Mouse (Mus musculus) bone marrow, adult 2 months (tissue): ENCODE results near the gene Tcf20.

Source experiments
- CTCF ChIP-seq: fragments of 200-500 bp; IDR thresholded peaks from 2 replicates; pipeline ENCODE4 v1.5.1; 2011; ENCODE audit warnings: low read length, control low read depth; ENCODE audit not compliant: control insufficient read depth, insufficient read depth
- POLR2A ChIP-seq: fragments of 200-500 bp; IDR thresholded peaks from 2 replicates; pipeline ENCODE4 v1.6.1; 2011; ENCODE audit warnings: low read depth, mild to moderate bottlenecking, control low read depth, low read length, borderline replicate concordance; ENCODE audit not compliant: control insufficient read depth

- TF ChIP-seq CTCF = no peak
- TF ChIP-seq POLR2A = no peak
Observed at GRCm38 (mm10) chr15:82929595-82929994, 58.1 kb downstream of the Tcf20 start.
